In the genomic region with DNA sequence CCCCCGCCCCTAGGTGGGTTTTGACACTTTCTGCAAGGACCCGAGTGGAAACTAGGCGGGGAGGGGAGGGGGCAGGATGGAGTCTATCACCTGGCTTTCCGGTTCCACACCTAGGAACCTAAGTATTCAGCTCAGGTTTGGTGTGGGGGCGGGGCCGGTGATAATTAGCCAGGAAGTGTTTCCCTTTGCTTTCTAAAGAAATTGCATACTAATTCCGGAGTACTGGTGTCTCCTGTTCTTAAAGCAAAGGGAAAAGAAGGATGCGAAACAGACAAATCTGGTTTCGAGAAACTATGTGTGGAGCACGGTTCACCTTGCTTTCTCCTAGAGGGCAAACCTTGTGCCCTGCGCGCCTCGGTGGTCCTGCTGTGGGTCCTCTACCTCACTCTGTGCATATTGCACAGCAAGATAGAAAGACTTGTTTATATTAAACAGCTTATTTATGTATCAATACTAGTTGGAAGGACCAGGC, we compare ENCODE assay signal across 9 mouse cellular contexts. TPM values are rescaled to one million over a fixed set of nuclear protein-coding genes. Genes with fewer than 3 reads are reported as not detected.
DNase-seq lines count a peak whose midpoint lies in the region; ATAC-seq and TF ChIP-seq lines count a peak whose summit lies in the region.
"Had no signal": no experiment of that assay in that cellular context is flagged by ENCODE, and none has a peak within 500 bp of the region (broad histone marks: within the 10 kb centered on the region; RNA-seq: fewer than 3 reads in every experiment).

No protein-coding gene starts in this region.

- no peak for TF ChIP-seq CTCF in lung, postnatal 0 days (IDR thresholded peaks at IDR 0.05)

- H3K4me3 ChIP-seq in embryonic facial prominence, embryonic 13.5 days: peak overlapping the region; percentile 61
- peak overlapping the region; percentile 64 for H3K4me3 ChIP-seq in intestine, embryonic 16.5 days (ENCODE audit: low read length)
- peak overlapping the region; percentile 63 for H3K4me3 ChIP-seq in lung, postnatal 0 days (ENCODE audit: low read depth, low read length)

- DNase-seq in R1 (ENCODE audit: low read depth, low spot score): peak; percentile 78
- peak; percentile 47 for DNase-seq in lung, postnatal 0 days (ENCODE audit: low spot score)
- no peak for DNase-seq in adrenal gland, postnatal 10 days
- DNase-seq in ovary, postnatal 36 days (ENCODE audit: low spot score): no peak
- DNase-seq in cerebellum, adult 11 months: no peak

- no peaks in the 10 kb centered on the region for H3K9me3 ChIP-seq in embryonic facial prominence, embryonic 13.5 days
- H3K9me3 ChIP-seq in intestine, embryonic 16.5 days (ENCODE audit: control insufficient read depth, low read length): no peaks in the 10 kb centered on the region
- H3K9me3 ChIP-seq in lung, postnatal 0 days (ENCODE audit: low read length): no peaks in the 10 kb centered on the region

- H3K4me1 ChIP-seq in embryonic facial prominence, embryonic 13.5 days: peaks cover 50% of the 10 kb centered on the region
- H3K4me1 ChIP-seq in intestine, embryonic 16.5 days (ENCODE audit: control insufficient read depth, insufficient read depth, low read length): peaks cover 29% of the 10 kb centered on the region
- peaks cover 18% of the 10 kb centered on the region for H3K4me1 ChIP-seq in lung, postnatal 0 days (ENCODE audit: insufficient read depth, low read depth, low read length)

- H3K27ac ChIP-seq in embryonic facial prominence, embryonic 13.5 days: no peak overlapping the region
- H3K27ac ChIP-seq in intestine, embryonic 16.5 days (ENCODE audit: low read length): no peak overlapping the region
- 0 out of 2 replicates have a peak overlapping the region, but pooled peaks have one; percentile 9 for H3K27ac ChIP-seq in lung, postnatal 0 days (ENCODE audit: low read length)

- H3K4me2 ChIP-seq in embryonic facial prominence, embryonic 13.5 days: peak overlapping the region; percentile 98
- H3K4me2 ChIP-seq in intestine, embryonic 16.5 days (ENCODE audit: low read depth, low read length): peak overlapping the region; percentile 97
- peak overlapping the region; percentile 94 for H3K4me2 ChIP-seq in lung, postnatal 0 days (replicated peaks; ENCODE audit: low read depth, low read length)

- peak overlapping the region; percentile 75; the same call in 1 of the 2 replicates for H3K9ac ChIP-seq in embryonic facial prominence, embryonic 13.5 days
- H3K9ac ChIP-seq in intestine, embryonic 16.5 days (ENCODE audit: low read depth, low read length): peak overlapping the region; percentile 70
- peak overlapping the region; percentile 66 for H3K9ac ChIP-seq in lung, postnatal 0 days (replicated peaks; ENCODE audit: low read depth)

- TF ChIP-seq EP300 in lung, postnatal 0 days (IDR thresholded peaks at IDR 0.05): no peak

- H3K27me3 ChIP-seq in embryonic facial prominence, embryonic 13.5 days: peaks cover 79% of the 10 kb centered on the region
- H3K27me3 ChIP-seq in intestine, embryonic 16.5 days (replicated peaks; ENCODE audit: control insufficient read depth, insufficient read depth, low read length): peaks cover 36% of the 10 kb centered on the region
- H3K27me3 ChIP-seq in lung, postnatal 0 days (replicated peaks; ENCODE audit: insufficient read depth, low read length): no peaks in the 10 kb centered on the region

- H3K36me3 ChIP-seq in embryonic facial prominence, embryonic 13.5 days: no peaks in the 10 kb centered on the region
- no peaks in the 10 kb centered on the region for H3K36me3 ChIP-seq in intestine, embryonic 16.5 days (ENCODE audit: control insufficient read depth, insufficient read depth, low read length)
- H3K36me3 ChIP-seq in lung, postnatal 0 days (ENCODE audit: insufficient read depth, low read length): no peaks in the 10 kb centered on the region

- WGBS in embryonic facial prominence, embryonic 13.5 days: 5% methylated on average over 13 of the region's 13 CpGs
- WGBS in intestine, embryonic 16.5 days: 11% methylated on average over 13 of the region's 13 CpGs
- WGBS in lung, postnatal 0 days: 10% methylated on average over 12 of the region's 13 CpGs

- ATAC-seq in embryonic facial prominence, embryonic 13.5 days (ENCODE audit: insufficient number of reproducible peaks, insufficient read depth, low FRiP score, low TSS enrichment, low read depth): no peak
- no peak for ATAC-seq in intestine, embryonic 16.5 days
- ATAC-seq in lung, postnatal 0 days: no peak
- no peak for ATAC-seq in activated CD4-positive, CD25-positive, alpha-beta regulatory T cell, adult 4 months

RNA-seq across cellular contexts. Expression of a gene that starts 2.2 kb away (rescaled TPM):
- 1.7 and 1.8 TPM in 2 replicates for polyA plus RNA-seq in embryonic facial prominence, embryonic 13.5 days (2015; fragmentation: Nextera tagmentation; extraction: Ambion mirVana)
- polyA plus RNA-seq in intestine, embryonic 16.5 days (2015; fragmentation: Nextera tagmentation; extraction: Ambion mirVana): 0.35 and 0.36 TPM in 2 replicates
- 12.6 and 14.7 TPM in 2 replicates for polyA plus RNA-seq in lung, postnatal 0 days (2015; fragmentation: Nextera tagmentation; extraction: Ambion mirVana)
- 1 to 10 TPM; 7.2 to 7.4 TPM for total RNA-seq in adrenal gland, postnatal 10 days (2021)
- polyA plus RNA-seq in activated CD4-positive, CD25-positive, alpha-beta regulatory T cell, adult 4 months (2017; shearing (Covaris generic)): not detected
- total RNA-seq: common myeloid progenitor, adult 5-6 weeks had no signal

Comparison
In these comparisons a context has a peak if more than half of its experiments do, and no peak if none do; other contexts are left out.
1. DNase-seq: peak in R1 (single experiment) and lung, postnatal 0 days (single experiment); none in adrenal gland, postnatal 10 days (single experiment), ovary, postnatal 36 days (single experiment) and cerebellum, adult 11 months (single experiment).
2. Peak in every context shown above with its lines, with median percentiles within 50 percentile points of each other: H3K4me2 ChIP-seq, H3K4me3 ChIP-seq and H3K9ac ChIP-seq.